Mouse (Mus musculus): ENCODE measurements around the gene Nab2.
A peak's percentile ranks its signal among the peaks of the same experiment; 100 is the strongest.

The Nab2 gene

GRCm38 (mm10) chr10:127668093-127669050 is at the start of gene Nab2:
Nab2 (minus strand) TSS chr10:127668568.
- peak; percentile 81 for DNase-seq

DNA sequence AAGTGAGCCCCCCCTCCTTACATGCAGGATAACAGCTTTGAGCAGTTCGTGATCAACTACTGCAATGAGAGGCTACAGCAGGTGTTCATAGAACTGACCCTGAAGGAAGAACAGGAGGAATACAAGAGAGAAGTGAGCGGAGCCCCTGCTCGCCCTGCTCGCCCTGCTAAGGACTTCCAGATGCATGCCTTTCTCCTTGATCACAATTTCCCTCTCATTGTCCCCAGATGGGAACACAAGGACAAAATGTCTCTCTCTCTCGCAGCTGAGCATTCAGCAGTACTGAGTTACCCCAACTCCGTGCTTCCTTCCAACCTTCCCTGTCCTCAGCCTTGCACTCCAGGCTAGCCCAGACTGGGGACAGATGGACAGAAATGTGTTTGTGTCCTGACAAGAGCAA is 44.4 kb upstream of the Nab2 start:
- DNase-seq: no peak

DNA sequence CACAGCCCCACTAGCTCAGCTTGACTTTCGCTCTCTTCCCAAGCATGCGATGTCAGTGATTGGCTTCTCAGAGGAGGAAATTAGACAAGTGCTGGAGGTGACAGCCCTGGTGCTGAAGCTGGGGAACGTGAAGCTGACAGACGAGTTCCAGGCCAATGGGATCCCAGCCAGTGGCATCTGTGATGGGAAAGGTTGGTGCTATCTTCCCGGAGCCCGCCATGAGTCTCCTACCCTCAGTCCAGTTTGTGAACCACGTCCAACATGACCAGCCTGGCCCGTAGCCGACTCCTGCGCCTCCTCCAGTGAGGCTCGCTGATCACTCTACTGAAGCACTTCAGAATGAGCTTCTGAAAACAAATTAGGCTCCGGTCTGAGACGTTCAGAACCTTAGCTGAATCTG is 42.0 kb upstream of the Nab2 start:
- DNase-seq: no peak

DNA sequence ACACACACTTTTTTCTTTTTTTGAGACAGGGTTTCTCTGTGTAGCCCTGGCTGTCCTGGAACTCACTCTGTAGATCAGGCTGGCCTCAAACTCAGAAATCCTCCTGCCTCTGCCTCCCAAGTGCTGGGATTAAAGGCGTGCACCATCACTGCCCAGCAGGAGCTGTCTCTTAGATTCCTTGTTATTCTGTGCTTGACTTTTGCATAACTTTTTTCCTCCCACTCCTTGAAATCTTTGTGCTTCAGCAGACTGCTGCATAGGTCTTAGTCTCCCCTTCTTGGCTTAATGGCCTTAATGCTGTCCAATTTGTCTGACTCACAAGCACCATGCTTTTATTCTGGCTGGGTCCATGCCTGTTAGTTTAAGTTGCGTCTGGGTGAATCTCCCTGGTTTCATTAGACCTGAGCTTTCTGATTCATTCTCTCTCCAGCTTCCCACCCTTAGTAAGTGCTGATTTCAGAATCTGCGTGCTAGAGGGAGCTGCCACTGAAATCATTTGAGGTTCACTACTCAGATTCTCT is 40.5 kb upstream of the Nab2 start:
- no peak for DNase-seq

- DNase-seq: no peak
Observed at GRCm38 (mm10) chr10:127707721-127708120, 39.4 kb upstream of the Nab2 start.

DNA sequence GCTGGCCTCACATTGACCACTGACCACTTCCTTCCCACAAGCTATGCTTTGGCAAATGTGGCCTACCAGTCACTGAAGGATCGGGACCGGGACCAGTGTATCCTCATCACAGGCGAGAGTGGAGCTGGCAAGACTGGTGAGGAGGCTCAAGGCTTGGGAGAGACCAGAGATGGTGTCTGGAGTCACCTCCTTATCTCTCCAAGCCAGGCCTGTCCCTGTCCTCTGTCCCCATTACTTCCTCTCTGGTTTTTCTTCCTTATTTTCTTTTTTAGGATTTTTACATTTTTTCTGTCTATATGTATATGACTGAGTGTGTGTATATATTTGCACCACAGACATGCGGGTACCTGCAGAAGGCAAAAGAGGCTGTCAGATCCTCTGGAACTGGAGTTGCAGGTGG is 37.4 kb upstream of the Nab2 start:
- DNase-seq: no peak

GRCm38 (mm10) chr10:127704766-127705220 is 36.4 kb upstream of the Nab2 start, which contains the start of gene Myo1a:
Myo1a (plus strand) TSS chr10:127705170.
- no peak for DNase-seq

DNA sequence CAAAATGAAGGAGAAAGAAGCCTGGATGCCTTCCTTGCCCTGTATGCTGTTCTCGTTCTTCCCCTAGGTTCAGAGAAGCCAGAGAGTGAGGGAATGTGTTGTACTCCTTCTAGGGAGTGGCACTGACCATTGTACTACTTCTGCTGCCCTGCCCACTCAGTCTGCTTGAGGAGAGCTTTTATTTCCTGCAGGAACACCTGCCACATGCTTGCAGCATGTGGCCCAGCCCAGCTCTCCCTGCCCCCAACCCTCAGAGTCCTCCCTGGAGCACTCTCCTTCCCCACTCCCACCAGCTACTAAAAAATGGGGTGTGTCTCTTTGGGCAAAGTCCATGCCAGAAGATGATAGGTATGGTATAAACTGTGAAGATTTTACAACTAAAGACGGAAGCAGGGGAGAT is 35.9 kb upstream of the Nab2 start:
- no peak for DNase-seq

DNA sequence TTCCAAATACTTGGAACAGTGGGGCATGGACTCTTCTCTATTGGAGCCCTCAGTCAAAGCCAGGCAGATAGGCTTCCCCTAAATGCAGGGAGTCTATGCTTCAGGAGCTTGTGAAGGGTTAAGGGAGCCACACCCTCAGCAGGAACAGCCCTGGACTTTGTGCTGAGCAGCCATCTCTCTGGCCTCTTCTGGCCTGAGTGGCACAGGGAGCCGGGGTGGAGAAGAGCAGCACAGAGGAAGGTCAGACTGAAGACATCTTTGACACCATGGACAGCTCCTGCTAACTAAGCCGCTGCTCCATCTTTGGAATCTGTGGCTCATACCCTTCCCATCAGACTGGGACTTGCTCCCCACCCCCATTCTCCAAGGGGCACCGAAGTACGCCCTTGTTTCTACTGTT is 34.9 kb upstream of the Nab2 start:
- no peak for DNase-seq

DNA sequence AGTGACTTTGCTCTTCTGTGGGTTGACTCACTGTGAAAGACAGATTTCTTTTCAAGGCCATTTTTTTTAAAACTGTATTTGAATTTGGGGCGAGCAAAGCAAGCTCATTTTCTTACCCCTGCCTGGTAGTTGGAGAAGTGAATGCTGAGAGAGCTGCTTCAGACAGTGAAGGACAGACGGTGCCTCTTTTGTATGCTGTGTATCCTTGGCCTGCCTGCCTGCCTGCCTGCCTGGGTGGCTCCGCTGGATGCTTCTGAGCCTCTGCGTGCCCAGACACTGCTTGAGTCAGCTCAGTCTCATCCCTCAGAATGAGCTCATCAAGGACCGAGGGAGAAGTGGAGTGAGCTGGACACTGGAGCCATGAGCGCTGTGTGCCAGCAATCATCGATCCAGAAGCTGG is 30.6 kb upstream of the Nab2 start:
- no peak for DNase-seq

- DNase-seq: no peak
Observed at GRCm38 (mm10) chr10:127695775-127696174, 27.4 kb upstream of the Nab2 start.

- DNase-seq: peak; percentile 9
Observed at GRCm38 (mm10) chr10:127694636-127695035, 26.3 kb upstream of the Nab2 start.

GRCm38 (mm10) chr10:127691053-127691452 is 22.7 kb upstream of the Nab2 start:
- no peak for DNase-seq

DNA sequence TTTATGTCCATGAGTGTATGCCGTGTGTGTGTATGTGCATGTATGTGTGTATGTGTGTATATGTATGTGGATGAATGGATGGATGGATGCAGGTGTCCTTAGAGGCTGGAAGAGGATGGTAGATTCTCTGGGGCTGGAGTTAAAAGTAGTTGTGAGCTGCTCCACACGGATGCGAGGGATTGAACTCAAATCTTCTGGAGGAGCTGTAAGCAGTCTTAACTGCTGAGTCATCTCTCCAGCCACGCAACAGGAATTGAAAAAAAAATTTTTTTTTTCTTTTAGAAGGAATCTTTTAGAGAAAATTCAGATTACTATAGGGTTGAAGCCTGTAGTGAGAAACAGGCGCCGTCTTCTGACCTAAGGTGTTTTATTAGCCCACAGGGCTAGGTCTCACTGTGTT is 14.5 kb upstream of the Nab2 start:
- no peak for DNase-seq

GRCm38 (mm10) chr10:127679881-127680280 is 11.5 kb upstream of the Nab2 start:
- no peak for DNase-seq

DNA sequence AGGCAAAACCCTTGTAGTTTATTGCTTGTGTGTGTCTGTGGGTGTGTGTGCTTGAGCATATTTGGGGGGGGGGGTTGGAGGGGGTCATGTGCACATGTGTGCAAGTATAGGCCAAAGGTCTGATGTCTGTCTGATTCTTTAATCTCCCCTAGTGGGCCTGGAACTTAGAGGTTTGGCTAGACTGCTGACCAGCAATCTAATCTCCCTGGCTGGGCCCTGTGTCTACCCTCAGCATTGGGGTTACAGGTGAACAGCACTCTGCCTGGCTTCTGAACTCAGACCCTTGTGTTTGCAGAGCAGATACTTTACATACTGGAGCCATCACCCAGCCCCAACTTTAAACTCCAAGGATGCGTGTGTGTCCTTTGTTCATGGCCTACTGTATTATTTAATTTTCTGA is 10.8 kb upstream of the Nab2 start:
- peak; percentile 15 for DNase-seq

DNA sequence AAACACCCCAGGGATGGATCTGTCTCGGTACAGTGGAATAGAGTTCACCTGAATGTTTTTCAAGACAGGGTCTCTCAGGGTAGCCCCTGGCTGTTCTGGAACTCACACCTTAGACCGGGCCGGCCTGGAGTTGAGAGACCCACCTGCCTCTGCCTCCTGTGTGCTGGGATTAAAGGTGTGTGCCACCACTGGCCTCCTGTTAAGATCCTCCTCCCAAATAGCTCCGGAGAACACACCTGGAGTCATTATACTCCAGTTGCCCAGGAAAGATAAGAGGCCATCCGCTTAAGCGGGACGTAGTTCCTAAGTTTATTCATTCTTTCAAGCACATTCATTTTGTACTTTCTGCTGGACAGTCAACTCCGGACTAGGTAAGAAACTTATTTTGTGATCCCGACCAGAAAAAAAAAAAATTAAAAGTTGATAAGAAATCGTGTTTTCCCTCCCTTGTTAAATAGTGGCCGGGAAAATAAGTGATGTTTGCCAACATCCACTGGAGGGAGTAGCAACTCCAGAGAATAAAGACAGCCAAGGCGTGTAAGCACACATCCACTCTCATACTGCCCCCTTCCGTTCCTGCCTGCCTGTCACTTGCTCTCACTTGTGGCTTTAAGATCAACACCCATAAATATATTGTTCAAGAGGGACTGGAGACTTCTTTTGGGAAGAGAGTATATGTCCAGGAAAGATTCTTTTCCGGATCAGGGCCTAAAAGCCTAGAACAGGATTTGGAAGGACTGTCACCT is 9.4 kb upstream of the Nab2 start:
- DNase-seq: peak; percentile 75

- peak; percentile 95 for DNase-seq
Observed at GRCm38 (mm10) chr10:127676691-127677548, 8.6 kb upstream of the Nab2 start.

GRCm38 (mm10) chr10:127675859-127676398 is 7.6 kb upstream of the Nab2 start:
- DNase-seq: peak; percentile 52

- peak; percentile 92 for DNase-seq
Observed at GRCm38 (mm10) chr10:127674794-127675522, 6.6 kb upstream of the Nab2 start.

GRCm38 (mm10) chr10:127674046-127674655 is 5.8 kb upstream of the Nab2 start:
- peak; percentile 56 for DNase-seq

Data from cerebellum, adult 9-11 months (tissue).